Mouse (Mus musculus): Measurements from ENCODE around the gene Smim14. TPM values are rescaled to one million over a fixed set of nuclear protein-coding genes. Genes with fewer than 3 reads are reported as not detected.
"Not testable (repeated sequence)": the region's sequence is repeated elsewhere in the genome, so short reads cannot be mapped to it uniquely, and the experiment has no call there.

Gene Smim14
- polyA plus RNA-seq, 1 experiment from 2014 or later: 198 TPM

DNA sequence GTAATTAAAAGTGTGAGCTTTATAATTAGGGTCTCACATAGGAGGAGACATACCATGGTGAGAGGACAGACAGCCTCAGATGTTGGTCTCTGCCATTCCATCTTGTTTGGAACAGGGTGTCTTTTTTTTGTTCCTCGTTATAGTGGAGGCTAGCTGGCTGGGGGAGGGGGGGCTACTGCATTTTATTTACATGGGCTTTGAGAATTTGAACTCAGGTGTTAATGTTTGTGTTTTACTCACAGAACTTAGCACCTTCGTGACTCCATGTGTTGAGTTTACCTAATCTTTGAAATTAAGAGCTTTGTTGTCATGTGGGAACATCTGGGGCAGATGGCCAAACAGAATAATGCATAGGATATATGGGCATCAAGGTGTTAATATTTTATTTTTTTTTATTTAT lies 7.6 kb upstream of the Smim14 start:
- Histone ChIP-seq H3K4me1 (replicated peaks; ENCODE audit: control insufficient read depth, insufficient read depth, low read length) (peaks cover 2% of the 10 kb centered on the region; the same call in 1 of the 2 replicates), H3K4me2 (ENCODE audit: low read length) (no peak overlapping the region), H3K4me3 (replicated peaks; ENCODE audit: low read length) (no peak overlapping the region), H3K36me3 (ENCODE audit: control insufficient read depth, insufficient read depth) (no peaks in the 10 kb centered on the region), H3K27me3 (replicated peaks; ENCODE audit: control insufficient read depth, insufficient read depth, low read length) (no peaks in the 10 kb centered on the region), H3K9ac (replicated peaks; ENCODE audit: low read depth, low read length) (no peak overlapping the region), H3K9me3 (ENCODE audit: control insufficient read depth, low read length) (no peaks in the 10 kb centered on the region), H3K27ac (ENCODE audit: low read length) (no peak overlapping the region)
- WGBS: 80% methylated on average over 2 of the region's 2 CpGs
- no peak for ATAC-seq

DNA sequence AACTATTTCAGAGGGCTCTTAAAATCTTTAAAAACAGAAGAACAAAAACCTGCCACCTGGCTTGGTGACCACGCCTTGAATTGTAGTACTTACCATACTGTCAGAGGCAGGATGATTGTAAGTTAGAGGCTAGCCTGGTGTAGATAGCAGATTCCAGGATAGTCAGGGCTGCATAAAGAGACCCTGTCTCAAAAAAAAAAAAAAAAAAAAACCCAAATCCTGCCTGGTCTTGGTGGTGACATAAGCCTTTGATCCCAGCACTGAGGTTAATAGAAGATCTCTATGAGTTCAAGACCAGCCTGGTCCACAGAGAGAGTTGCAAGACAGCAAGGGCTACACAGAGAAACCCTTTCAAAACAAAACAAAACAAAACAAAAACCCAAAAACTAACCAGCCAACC lies 6.5 kb upstream of the Smim14 start:
- WGBS: 97% methylated on average over 1 of the region's 1 CpGs
- H3K27me3 ChIP-seq (replicated peaks; ENCODE audit: control insufficient read depth, insufficient read depth, low read length): no peaks in the 10 kb centered on the region
- no peak for ATAC-seq
- H3K36me3 ChIP-seq (ENCODE audit: control insufficient read depth, insufficient read depth): no peaks in the 10 kb centered on the region
- H3K9ac ChIP-seq (replicated peaks; ENCODE audit: low read depth, low read length): no peak overlapping the region
- no peak overlapping the region for H3K27ac ChIP-seq (ENCODE audit: low read length)
- peaks cover 9% of the 10 kb centered on the region for H3K4me1 ChIP-seq (replicated peaks; ENCODE audit: control insufficient read depth, insufficient read depth, low read length)
- no peaks in the 10 kb centered on the region for H3K9me3 ChIP-seq (ENCODE audit: control insufficient read depth, low read length)
- no peak overlapping the region for H3K4me2 ChIP-seq (ENCODE audit: low read length)
- H3K4me3 ChIP-seq (replicated peaks; ENCODE audit: low read length): no peak overlapping the region

DNA sequence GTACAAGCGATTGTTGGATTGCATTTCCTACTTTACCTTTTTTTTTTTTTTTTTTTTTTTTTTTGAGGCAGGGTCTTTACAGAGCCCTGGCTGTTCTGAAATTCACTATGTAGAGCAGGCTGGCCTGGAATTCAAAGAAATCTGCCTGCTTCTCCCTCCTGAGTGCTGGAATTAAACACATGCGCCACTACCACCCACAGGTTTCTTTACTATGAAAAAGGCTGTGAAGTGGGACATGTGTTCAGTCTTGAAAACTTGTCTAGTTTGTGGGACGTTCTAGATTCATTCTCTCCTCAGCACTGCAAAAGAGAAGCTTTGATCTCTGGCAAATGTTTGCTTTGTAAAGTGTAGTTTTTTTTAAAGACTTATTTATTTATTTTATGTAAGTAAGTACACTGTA lies 4.9 kb upstream of the Smim14 start:
- Histone ChIP-seq H3K27ac (ENCODE audit: low read length) (no peak overlapping the region), H3K4me2 (ENCODE audit: low read length) (no peak overlapping the region), H3K36me3 (ENCODE audit: control insufficient read depth, insufficient read depth) (no peaks in the 10 kb centered on the region), H3K4me1 (replicated peaks; ENCODE audit: control insufficient read depth, insufficient read depth, low read length) (peaks cover 9% of the 10 kb centered on the region), H3K4me3 (replicated peaks; ENCODE audit: low read length) (no peak overlapping the region), H3K9ac (replicated peaks; ENCODE audit: low read depth, low read length) (no peak overlapping the region), H3K27me3 (replicated peaks; ENCODE audit: control insufficient read depth, insufficient read depth, low read length) (no peaks in the 10 kb centered on the region), H3K9me3 (ENCODE audit: control insufficient read depth, low read length) (no peaks in the 10 kb centered on the region)
- no peak for ATAC-seq
- WGBS: 87% methylated on average over 3 of the region's 3 CpGs

DNA sequence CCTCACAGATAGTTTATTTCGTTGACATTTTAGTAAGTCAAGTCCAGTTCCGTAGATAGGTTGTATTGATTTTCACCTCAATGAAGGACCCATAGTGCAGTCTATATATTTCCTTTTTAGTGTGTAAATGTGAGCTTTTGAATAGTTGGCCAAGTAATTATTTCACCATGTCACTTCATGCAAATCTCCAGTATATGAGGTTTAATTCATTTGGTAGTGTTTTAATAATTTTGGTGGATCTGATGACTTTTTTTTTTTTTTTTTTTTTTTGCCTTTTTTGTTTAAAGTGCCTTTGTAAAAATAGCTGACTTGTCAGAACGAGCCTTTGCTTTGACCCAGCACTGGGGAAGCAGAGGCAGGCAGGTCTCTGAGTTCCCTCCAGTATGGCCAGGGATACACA lies 2.8 kb upstream of the Smim14 start:
- Histone ChIP-seq H3K36me3 (ENCODE audit: control insufficient read depth, insufficient read depth) (no peaks in the 10 kb centered on the region), H3K9ac (replicated peaks; ENCODE audit: low read depth, low read length) (no peak overlapping the region), H3K27ac (ENCODE audit: low read length) (no peak overlapping the region), H3K4me3 (replicated peaks; ENCODE audit: low read length) (no peak overlapping the region), H3K27me3 (replicated peaks; ENCODE audit: control insufficient read depth, insufficient read depth, low read length) (no peaks in the 10 kb centered on the region), H3K9me3 (ENCODE audit: control insufficient read depth, low read length) (no peaks in the 10 kb centered on the region), H3K4me1 (replicated peaks; ENCODE audit: control insufficient read depth, insufficient read depth, low read length) (peaks cover 11% of the 10 kb centered on the region), H3K4me2 (ENCODE audit: low read length) (no peak overlapping the region)
- WGBS: 92% methylated on average over 3 of the region's 3 CpGs
- no peak for ATAC-seq

DNA sequence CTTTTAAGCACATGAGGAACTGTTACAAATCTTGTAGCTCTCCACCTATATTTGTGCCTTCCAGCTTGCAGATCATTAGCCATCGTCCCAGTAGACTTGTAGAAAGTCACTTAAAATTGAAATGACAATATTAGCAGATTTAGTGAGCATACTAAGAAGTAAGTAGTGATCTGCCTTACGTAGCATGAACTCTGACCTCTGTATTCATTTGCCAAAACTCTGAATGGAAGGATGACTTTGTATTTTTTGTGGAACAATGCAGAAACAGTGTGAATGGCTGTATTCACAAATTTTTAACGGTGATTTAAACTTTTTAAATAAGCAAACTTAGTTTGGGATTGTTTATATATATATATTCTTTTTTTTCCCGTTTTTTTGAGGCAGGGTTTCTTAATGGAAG lies 1.8 kb upstream of the Smim14 start:
- Histone ChIP-seq H3K27ac (ENCODE audit: low read length) (no peak overlapping the region), H3K9ac (replicated peaks; ENCODE audit: low read depth, low read length) (no peak overlapping the region), H3K4me2 (ENCODE audit: low read length) (peak overlapping the region; percentile 27), H3K27me3 (replicated peaks; ENCODE audit: control insufficient read depth, insufficient read depth, low read length) (no peaks in the 10 kb centered on the region), H3K36me3 (ENCODE audit: control insufficient read depth, insufficient read depth) (no peaks in the 10 kb centered on the region), H3K4me3 (replicated peaks; ENCODE audit: low read length) (no peak overlapping the region), H3K9me3 (ENCODE audit: control insufficient read depth, low read length) (no peaks in the 10 kb centered on the region), H3K4me1 (replicated peaks; ENCODE audit: control insufficient read depth, insufficient read depth, low read length) (peaks cover 11% of the 10 kb centered on the region)
- ATAC-seq: no peak
- WGBS: 7% methylated on average over 4 of the region's 4 CpGs

DNA sequence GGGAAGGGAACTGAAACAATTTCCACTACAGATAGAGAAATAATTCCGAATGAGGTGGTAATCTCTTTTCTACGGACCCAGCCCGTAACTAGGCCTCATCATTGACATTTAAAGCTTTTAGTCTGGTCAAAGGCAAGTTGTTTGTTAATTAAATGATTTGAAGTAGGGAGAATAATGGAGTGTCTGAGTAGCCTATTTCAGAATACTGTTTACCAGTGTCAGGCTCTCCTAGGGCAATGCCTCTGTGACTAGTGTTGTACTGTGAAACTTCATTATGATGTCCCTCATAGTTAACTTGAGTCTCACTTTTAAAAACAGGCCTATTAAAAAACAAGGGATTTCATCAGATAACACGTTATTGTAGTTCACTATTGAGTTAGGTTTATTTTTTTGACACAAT lies 1.1 kb upstream of the Smim14 start:
- Histone ChIP-seq H3K4me3 (replicated peaks; ENCODE audit: low read length) (peak overlapping the region; percentile 96), H3K9me3 (ENCODE audit: control insufficient read depth, low read length) (no peaks in the 10 kb centered on the region), H3K36me3 (ENCODE audit: control insufficient read depth, insufficient read depth) (no peaks in the 10 kb centered on the region), H3K4me2 (ENCODE audit: low read length) (peak overlapping the region; percentile 77), H3K27me3 (replicated peaks; ENCODE audit: control insufficient read depth, insufficient read depth, low read length) (no peaks in the 10 kb centered on the region), H3K4me1 (replicated peaks; ENCODE audit: control insufficient read depth, insufficient read depth, low read length) (peaks cover 11% of the 10 kb centered on the region), H3K27ac (ENCODE audit: low read length) (peak overlapping the region; percentile 98), H3K9ac (replicated peaks; ENCODE audit: low read depth, low read length) (peak overlapping the region; percentile 98)
- ATAC-seq: no peak
- 0% methylated on average over 4 of the region's 4 CpGs for whole genome bisulfite sequencing

DNA sequence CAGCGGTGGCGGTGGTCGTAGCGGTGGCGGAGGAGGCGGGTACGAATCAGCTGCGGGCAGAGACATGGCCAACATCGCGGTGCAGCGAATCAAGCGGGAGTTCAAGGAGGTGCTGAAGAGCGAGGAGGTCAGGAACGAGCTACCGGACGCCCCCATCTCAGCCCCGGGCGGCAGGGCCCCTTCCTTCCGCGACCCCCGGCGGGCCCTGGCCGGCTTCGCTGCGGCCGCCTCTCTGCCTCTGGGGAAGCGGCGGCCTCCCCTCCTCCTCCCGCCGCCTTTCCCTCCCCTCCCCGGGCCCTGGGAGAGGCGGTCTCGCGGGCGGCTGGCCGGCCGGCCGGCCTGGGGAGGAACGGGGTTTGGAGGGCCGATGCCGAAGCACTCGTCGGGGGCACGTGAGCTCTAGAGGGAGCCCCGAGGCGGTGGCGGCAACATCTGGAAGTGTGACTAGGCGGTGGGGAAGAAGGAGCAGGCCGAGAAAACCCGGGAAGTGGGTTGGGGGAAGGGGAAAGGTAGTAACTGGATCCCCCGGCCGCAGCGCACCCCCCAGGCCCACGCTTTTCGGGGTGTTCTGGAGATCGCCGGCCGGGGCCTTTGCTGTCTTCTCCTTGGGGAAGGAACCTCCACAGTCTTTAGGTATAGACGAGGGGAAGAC lies 562 bp upstream of the Smim14 start:
- Histone ChIP-seq H3K36me3 (ENCODE audit: control insufficient read depth, insufficient read depth) (no peaks in the 10 kb centered on the region), H3K9me3 (ENCODE audit: control insufficient read depth, low read length) (no peaks in the 10 kb centered on the region), H3K4me1 (replicated peaks; ENCODE audit: control insufficient read depth, insufficient read depth, low read length) (peaks cover 11% of the 10 kb centered on the region), H3K27ac (ENCODE audit: low read length) (peak overlapping the region; percentile 98), H3K4me3 (replicated peaks; ENCODE audit: low read length) (peak overlapping the region; percentile 96), H3K9ac (replicated peaks; ENCODE audit: low read depth, low read length) (peak overlapping the region; percentile 98), H3K4me2 (ENCODE audit: low read length) (peak overlapping the region; percentile 77), H3K27me3 (replicated peaks; ENCODE audit: control insufficient read depth, insufficient read depth, low read length) (no peaks in the 10 kb centered on the region)
- WGBS: under 1% methylated on average over 50 of the region's 59 CpGs
- peak; percentile 61 for ATAC-seq

DNA sequence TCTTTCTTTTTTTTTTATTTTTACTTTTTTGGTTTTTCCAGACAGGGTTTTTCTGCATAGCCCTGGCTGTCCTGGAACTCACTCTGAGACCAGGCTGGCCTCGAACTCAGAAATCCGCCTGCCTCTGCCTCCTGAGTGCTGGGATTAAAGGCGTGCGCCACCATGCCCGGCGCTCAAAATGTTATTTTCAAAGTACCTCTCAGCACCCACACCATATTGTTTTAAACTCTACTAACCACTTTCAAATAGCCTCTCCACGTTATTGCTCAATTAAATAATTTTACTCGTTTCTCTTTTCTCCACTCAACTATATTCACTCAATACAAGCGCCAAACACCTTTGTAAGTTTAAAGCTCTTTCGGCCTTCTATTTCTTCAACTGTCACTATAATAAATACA lies 917 bp downstream of the Smim14 start:
- not testable (repeated sequence) for H3K27me3 ChIP-seq (replicated peaks; ENCODE audit: control insufficient read depth, insufficient read depth, low read length)
- 80% methylated on average over 10 of the region's 10 CpGs for WGBS
- peak overlapping the region; percentile 98; the same call in 1 of the 2 replicates for H3K9ac ChIP-seq (replicated peaks; ENCODE audit: low read depth, low read length)

DNA sequence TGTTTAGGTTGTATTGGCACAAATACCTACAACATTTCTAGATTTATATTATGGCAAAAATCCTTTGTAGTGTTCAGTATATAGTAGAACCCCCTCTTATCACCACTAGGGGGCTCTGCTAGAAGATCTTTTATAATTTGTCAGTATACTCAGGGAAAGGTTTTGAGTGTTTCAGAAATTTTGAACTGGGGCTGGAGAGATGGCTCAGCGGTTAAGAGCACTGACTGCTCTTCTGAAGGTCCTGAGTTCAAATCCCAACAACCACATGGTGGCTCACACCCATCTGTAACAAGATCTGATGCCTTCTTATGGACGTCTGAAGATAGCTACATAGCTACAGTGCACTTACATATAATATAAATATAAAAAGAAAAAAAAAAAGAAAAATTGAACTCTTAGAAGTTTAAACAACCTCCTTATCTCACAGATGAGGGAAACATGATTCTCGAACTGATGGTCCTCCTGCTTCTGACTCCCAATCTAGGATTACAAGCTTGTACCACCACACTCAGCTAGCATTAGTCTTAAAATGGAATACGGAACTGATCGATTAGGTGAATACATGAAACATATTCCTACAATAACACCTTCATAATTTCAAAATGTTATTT lies 1.4 kb downstream of the Smim14 start:
- Histone ChIP-seq H3K4me1 (replicated peaks; ENCODE audit: control insufficient read depth, insufficient read depth, low read length) (peaks cover 11% of the 10 kb centered on the region), H3K27ac (ENCODE audit: low read length) (no peak overlapping the region)
- ATAC-seq: no peak

More for the DNA sequence above, 917 bp downstream of the Smim14 start:
- not testable (repeated sequence) for ATAC-seq; H3K36me3 ChIP-seq (ENCODE audit: control insufficient read depth, insufficient read depth); H3K9me3 ChIP-seq (ENCODE audit: control insufficient read depth, low read length)
- Histone ChIP-seq H3K4me3 (replicated peaks; ENCODE audit: low read length) (peak overlapping the region; percentile 96), H3K4me2 (ENCODE audit: low read length) (peak overlapping the region; percentile 74), H3K27ac (ENCODE audit: low read length) (peak overlapping the region; percentile 98), H3K4me1 (replicated peaks; ENCODE audit: control insufficient read depth, insufficient read depth, low read length) (peaks cover 11% of the 10 kb centered on the region)

More for the DNA sequence above, 1.4 kb downstream of the Smim14 start:
- Histone ChIP-seq H3K4me2 (ENCODE audit: low read length) (no peak overlapping the region), H3K9ac (replicated peaks; ENCODE audit: low read depth, low read length) (no peak overlapping the region), H3K36me3 (ENCODE audit: control insufficient read depth, insufficient read depth) (no peaks in the 10 kb centered on the region), H3K27me3 (replicated peaks; ENCODE audit: control insufficient read depth, insufficient read depth, low read length) (no peaks in the 10 kb centered on the region), H3K9me3 (ENCODE audit: control insufficient read depth, low read length) (no peaks in the 10 kb centered on the region), H3K4me3 (replicated peaks; ENCODE audit: low read length) (no peak overlapping the region)
- WGBS: 77% methylated on average over 5 of the region's 5 CpGs
